Mouse (Mus musculus) limb, embryonic 11.5 days (tissue): Measurements from ENCODE around the gene Ttc27. TPM values are rescaled to one million over a fixed set of nuclear protein-coding genes. Genes with fewer than 3 reads are reported as not detected.
A peak's percentile ranks its signal among the peaks of the same experiment; 100 is the strongest.
"Not testable (repeated sequence)": the region's sequence is repeated elsewhere in the genome, so short reads cannot be mapped to it uniquely, and the experiment has no call there.

Source experiments
- ATAC-seq: fragments of 200-750 bp; cut with Nextera tagmentation; 2 replicates; pipeline ENCODE4 v1.8.0; 2017; ENCODE audit warnings: low read depth; ENCODE audit not compliant: insufficient number of reproducible peaks, low FRiP score, low TSS enrichment
- DNase-seq: peaks from one replicate; pipeline ENCODE4 v3.0.0-alpha.2; 2015; ENCODE audit warnings: low spot score
- H3K27ac ChIP-seq: fragments of 300-500 bp; sonication (generic); replicated peaks from 2 replicates; pipeline ENCODE4 v1.5.1; 2014; ENCODE audit warnings: low read depth, mild to moderate bottlenecking, low read length
- H3K27me3 ChIP-seq: fragments of 300-500 bp; sonication (generic); 2 replicates; pipeline ENCODE4 v1.6.1; 2014; ENCODE audit warnings: mild to moderate bottlenecking, low read length, mixed read lengths; ENCODE audit not compliant: control insufficient read depth, insufficient read depth
- H3K36me3 ChIP-seq: fragments of 300-500 bp; sonication (generic); 2 replicates; pipeline ENCODE4 v1.6.1; 2014; ENCODE audit warnings: mild to moderate bottlenecking, low read length, moderate library complexity, mixed read lengths; ENCODE audit not compliant: control insufficient read depth, insufficient read depth
- H3K4me1 ChIP-seq: fragments of 300-500 bp; sonication (generic); 2 replicates; pipeline ENCODE4 v1.6.1; 2014; ENCODE audit warnings: low read length, mixed read lengths; ENCODE audit not compliant: control insufficient read depth, insufficient read depth
- H3K4me2 ChIP-seq: fragments of 300-500 bp; sonication (generic); 2 replicates; pipeline ENCODE4 v1.6.1; 2014; ENCODE audit warnings: low read depth, mild to moderate bottlenecking, moderate library complexity; ENCODE audit not compliant: severe bottlenecking
- H3K4me3 ChIP-seq: fragments of 300-500 bp; sonication (generic); 2 replicates; pipeline ENCODE4 v1.5.1; 2014; ENCODE audit warnings: low read depth, low read length
- H3K9ac ChIP-seq: fragments of 300-500 bp; sonication (generic); 2 replicates; pipeline ENCODE4 v1.6.1; 2014; ENCODE audit warnings: mild to moderate bottlenecking, low read length
- H3K9me3 ChIP-seq: fragments of 300-500 bp; sonication (generic); 2 replicates; pipeline ENCODE4 v1.6.1; 2016; ENCODE audit warnings: low read length; ENCODE audit not compliant: control insufficient read depth
- whole genome bisulfite sequencing: fragments of 180-500 bp; shearing (Covaris S2); extraction: QIAGEN DNeasy Blood & Tissue Kit; methylation state at CpG from one replicate; pipeline ENCODE4 v1.1.7; 2014; 5-methylcytosine and 5-hydroxymethylcytosine counted together
- polyA plus RNA-seq: library from polyadenylated mRNA; unstranded; fragments of >200 nt; fragmentation: Nextera tagmentation; extraction: Ambion mirVana; gene quantifications from 2 replicates; pipeline ENCODE4 v1.2.1, GENCODE M21; 2014

The Ttc27 gene
- polyA plus RNA-seq, 1 experiment from 2014 or later = 31.0 TPM

DNA sequence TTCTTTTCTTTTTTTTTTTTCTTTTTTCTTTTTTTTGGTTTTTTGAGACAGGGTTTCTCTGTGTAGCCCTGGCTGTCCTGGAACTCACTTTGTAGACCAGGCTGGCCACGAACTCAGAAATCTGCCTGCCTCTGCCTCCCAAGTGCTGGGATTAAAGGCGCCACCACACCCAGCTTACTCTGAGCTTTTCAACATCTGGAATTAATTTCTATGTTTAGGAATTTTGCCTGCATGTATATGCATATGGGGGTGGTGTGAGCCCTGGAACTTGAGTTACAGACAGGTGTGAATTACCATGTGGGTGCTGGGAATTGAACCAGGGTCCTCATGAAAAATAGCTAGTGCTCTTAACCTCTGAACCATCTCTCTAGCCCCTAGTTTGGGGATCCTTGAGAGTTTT lies 15.9 kb upstream of the Ttc27 start:
- not testable (repeated sequence) for H3K9me3 ChIP-seq, ATAC-seq, H3K4me3 ChIP-seq, H3K27me3 ChIP-seq, H3K4me1 ChIP-seq, DNase-seq, H3K9ac ChIP-seq, H3K4me2 ChIP-seq, H3K27ac ChIP-seq
- peaks cover 14% of the 10 kb centered on the region for H3K36me3 ChIP-seq
- 91% methylated on average over 2 of the region's 2 CpGs for WGBS

DNA sequence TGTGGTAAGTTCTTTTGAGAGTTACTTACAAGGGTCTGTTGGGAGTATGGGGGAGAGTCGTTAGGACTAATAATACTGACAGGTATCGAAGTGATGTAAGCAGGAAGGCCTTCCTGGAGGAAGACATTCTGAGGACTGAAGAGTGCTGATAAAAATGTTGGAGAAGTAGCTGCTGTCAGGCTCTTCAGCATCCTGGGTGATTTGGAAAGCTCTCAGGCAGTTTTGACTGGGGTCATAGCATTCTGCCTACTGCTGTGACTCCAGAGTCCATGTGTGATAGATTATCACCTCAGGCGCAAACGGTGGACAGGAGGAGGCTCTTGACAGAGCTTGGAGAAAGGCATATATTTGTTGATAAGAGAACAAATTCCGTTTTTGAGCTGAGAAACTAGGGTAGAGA lies 12.1 kb upstream of the Ttc27 start:
- Histone ChIP-seq H3K4me3 (no peak overlapping the region), H3K9ac (no peak overlapping the region), H3K27me3 (no peaks in the 10 kb centered on the region), H3K27ac (no peak overlapping the region), H3K36me3 (peaks cover 8% of the 10 kb centered on the region), H3K4me2 (no peak overlapping the region), H3K4me1 (no peaks in the 10 kb centered on the region), H3K9me3 (no peaks in the 10 kb centered on the region)
- WGBS = 77% methylated on average over 5 of the region's 5 CpGs
- ATAC-seq = no peak
- DNase-seq = no peak

DNA sequence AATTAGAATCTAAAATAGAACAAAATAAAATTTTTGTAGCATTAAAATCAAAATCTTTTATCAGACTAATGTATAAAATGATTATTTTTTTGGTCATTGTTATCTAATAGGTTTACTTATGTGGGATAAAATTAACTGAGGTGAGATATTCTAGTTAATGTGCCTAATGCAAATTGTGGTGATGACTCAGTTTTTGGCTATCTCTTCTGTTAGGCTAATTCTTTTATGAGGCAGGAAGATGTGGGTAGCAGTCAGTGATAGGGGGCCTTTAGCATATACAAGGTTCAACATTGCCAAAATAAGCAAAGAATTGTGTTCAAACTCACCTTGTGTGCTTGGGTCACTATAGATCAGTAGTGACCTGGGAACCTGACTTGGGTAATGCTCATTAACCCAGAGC lies 10.9 kb upstream of the Ttc27 start:
- H3K4me1 ChIP-seq = no peaks in the 10 kb centered on the region
- ATAC-seq (no peak), DNase-seq (no peak)
- no peak overlapping the region for H3K4me3 ChIP-seq
- no peak overlapping the region for H3K9ac ChIP-seq
- no peak overlapping the region for H3K27ac ChIP-seq
- peaks cover 6% of the 10 kb centered on the region for H3K36me3 ChIP-seq
- H3K4me2 ChIP-seq = no peak overlapping the region
- H3K9me3 ChIP-seq = no peaks in the 10 kb centered on the region
- H3K27me3 ChIP-seq = no peaks in the 10 kb centered on the region

DNA sequence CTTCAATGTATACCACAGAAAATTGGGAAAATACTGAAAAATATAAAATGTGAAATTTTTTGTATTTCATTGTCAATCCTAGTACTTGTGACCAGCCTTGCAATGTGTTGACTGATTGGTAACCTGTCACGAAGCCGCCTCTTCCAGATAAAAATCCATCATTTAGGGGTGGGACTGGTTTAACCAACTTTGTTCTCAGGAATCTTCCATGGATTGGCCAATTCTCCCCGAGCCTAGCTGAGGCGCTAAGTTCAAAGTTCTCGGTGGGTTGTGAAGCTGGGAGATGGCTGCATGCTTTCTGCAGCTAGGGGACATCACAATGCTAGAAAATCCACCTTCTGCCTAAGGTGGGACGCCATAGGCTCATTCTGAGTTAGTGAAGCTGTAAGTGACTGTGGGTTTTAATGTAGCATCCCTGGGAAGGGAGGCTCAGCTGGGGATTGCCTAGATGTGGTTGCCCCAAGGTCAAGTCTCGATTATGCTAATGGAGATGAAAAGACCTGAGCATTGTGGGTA lies 9.8 kb upstream of the Ttc27 start:
- 89% methylated on average over 7 of the region's 7 CpGs for WGBS
- Histone ChIP-seq H3K9ac (no peak overlapping the region), H3K9me3 (no peaks in the 10 kb centered on the region), H3K4me3 (no peak overlapping the region), H3K4me1 (no peaks in the 10 kb centered on the region), H3K27ac (no peak overlapping the region), H3K36me3 (no peaks in the 10 kb centered on the region; the same call in 1 of the 2 replicates), H3K4me2 (no peak overlapping the region), H3K27me3 (no peaks in the 10 kb centered on the region)
- DNase-seq = no peak
- ATAC-seq = no peak

DNA sequence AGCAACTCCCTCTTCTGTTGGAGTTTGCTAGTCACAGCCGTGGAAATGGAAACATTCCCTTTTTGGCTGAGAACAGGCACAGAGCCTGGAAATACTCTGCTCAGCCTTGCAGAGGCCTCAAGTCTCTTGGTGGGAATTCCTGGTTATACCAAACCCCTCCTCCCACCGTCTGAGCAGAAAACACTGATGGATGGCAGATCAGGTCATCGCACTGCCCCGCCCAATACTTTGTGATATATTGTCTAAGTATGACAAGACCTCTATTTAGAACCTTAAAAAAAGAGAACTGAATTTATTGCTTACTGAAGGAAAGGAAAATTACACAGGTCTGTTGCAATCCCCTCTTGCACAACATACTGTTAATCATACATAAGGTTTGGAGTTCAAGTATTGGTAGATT lies 6.8 kb upstream of the Ttc27 start:
- Histone ChIP-seq H3K4me2 (no peak overlapping the region), H3K27ac (no peak overlapping the region), H3K27me3 (no peaks in the 10 kb centered on the region), H3K4me1 (no peaks in the 10 kb centered on the region), H3K4me3 (no peak overlapping the region), H3K9ac (no peak overlapping the region), H3K36me3 (no peaks in the 10 kb centered on the region), H3K9me3 (no peaks in the 10 kb centered on the region)
- DNase-seq (no peak), ATAC-seq (no peak)
- WGBS = 68% methylated on average over 4 of the region's 4 CpGs

DNA sequence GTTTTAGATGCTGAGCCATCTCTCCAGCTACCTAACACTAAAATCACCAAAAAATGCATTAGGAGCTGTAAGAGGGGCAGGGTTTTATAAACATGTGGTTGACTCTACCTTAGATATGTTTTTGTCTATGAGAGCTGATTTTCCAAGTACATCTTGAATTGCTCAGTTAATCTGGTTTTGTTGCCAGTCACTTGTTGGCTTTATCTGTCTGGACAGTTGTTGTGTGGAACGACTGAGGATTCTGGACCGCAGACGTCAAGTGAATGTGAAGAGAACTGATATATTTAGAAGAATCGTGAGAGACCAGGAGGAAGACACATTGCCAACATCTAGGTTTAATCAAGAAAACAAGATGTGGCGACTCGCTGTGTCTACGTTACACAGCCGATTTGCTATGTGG lies 5.9 kb upstream of the Ttc27 start:
- 84% methylated on average over 8 of the region's 8 CpGs for WGBS
- DNase-seq = no peak
- no peak overlapping the region for H3K4me3 ChIP-seq

DNA sequence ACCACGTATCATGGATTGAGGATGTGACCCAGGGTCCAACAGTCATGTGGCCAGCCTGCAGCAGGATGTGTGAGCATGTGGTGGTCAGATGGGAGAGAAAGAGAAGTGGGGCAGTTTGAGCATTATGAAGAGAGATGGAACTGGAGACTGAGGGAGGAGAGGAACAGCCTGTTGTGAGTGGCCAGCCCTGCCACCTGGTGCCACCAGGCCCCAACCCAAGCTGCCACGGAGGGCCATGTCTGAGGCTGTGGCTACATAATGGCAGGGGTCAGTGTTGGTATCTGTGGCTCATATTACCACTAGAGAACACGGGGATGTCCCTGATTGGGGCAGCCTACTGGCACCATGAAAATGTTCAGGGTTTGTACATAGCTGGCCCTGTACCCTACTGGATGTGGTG lies 2.4 kb upstream of the Ttc27 start:
- Histone ChIP-seq H3K27ac (no peak overlapping the region), H3K9me3 (no peaks in the 10 kb centered on the region), H3K4me2 (no peak overlapping the region), H3K9ac (no peak overlapping the region), H3K27me3 (no peaks in the 10 kb centered on the region), H3K36me3 (no peaks in the 10 kb centered on the region), H3K4me1 (no peaks in the 10 kb centered on the region), H3K4me3 (no peak overlapping the region)
- ATAC-seq (no peak), DNase-seq (no peak)
- 69% methylated on average over 3 of the region's 3 CpGs for WGBS

More for the DNA sequence above, 5.9 kb upstream of the Ttc27 start:
- H3K4me2 ChIP-seq = no peak overlapping the region
- H3K4me1 ChIP-seq = no peaks in the 10 kb centered on the region
- H3K27ac ChIP-seq = no peak overlapping the region
- no peak for ATAC-seq
- no peaks in the 10 kb centered on the region for H3K36me3 ChIP-seq
- no peaks in the 10 kb centered on the region for H3K9me3 ChIP-seq
- H3K9ac ChIP-seq = no peak overlapping the region
- no peaks in the 10 kb centered on the region for H3K27me3 ChIP-seq

DNA sequence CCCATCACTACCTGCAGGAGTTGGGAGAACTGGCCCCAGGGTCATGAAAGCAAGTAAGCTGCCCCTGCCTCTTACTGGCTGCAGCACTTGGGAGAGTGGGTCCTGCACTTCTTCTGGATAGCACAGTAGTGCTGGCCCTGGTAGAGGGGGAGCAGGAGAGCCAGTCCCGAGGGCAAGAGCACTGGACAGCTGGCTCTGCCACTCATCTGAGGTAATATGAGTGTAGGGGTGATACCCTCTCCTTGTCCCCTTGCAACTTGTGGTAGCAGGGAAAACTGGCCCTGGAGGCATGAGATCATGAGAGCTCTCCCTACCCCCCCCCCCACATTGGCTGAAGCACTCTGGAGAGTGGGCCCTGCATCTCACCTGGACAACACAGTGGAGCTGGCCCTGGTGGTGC lies 1.8 kb upstream of the Ttc27 start:
- no peaks in the 10 kb centered on the region for H3K27me3 ChIP-seq
- 64% methylated on average over 1 of the region's 1 CpGs for WGBS
- ATAC-seq = no peak
- H3K36me3 ChIP-seq = no peaks in the 10 kb centered on the region
- no peak overlapping the region for H3K4me2 ChIP-seq
- no peaks in the 10 kb centered on the region for H3K9me3 ChIP-seq
- DNase-seq = no peak
- H3K4me1 ChIP-seq = no peaks in the 10 kb centered on the region
- H3K9ac ChIP-seq = no peak overlapping the region
- H3K27ac ChIP-seq = no peak overlapping the region
- H3K4me3 ChIP-seq = no peak overlapping the region

DNA sequence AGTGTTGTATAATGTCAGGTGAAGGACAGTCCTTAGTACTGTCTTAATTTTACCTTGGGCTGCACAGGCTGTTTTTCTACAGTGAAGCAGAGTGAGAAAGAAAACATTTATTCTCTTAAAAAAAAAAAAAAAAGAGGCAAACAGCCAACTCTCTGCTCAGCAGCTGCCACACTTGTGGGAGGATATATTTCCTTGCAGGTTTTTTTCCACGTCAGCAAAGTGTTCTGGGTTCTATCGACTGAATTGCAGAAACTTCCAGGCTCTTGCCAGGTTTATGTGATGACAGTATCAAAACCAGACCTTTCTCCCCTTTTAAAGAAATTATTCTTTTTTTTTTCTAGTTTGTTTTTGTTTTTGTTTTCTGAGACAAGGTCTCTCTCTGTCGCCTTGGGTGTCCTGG lies 889 bp upstream of the Ttc27 start:
- H3K27ac ChIP-seq = no peak overlapping the region
- no peak overlapping the region for H3K9ac ChIP-seq
- no peaks in the 10 kb centered on the region for H3K36me3 ChIP-seq
- H3K4me3 ChIP-seq = no peak overlapping the region; the same call in 1 of the 2 replicates
- no peak for DNase-seq
- no peaks in the 10 kb centered on the region for H3K27me3 ChIP-seq
- no peak for ATAC-seq
- H3K9me3 ChIP-seq = no peaks in the 10 kb centered on the region
- peak overlapping the region; percentile 71; the same call in 1 of the 2 replicates for H3K4me2 ChIP-seq
- WGBS = 65% methylated on average over 3 of the region's 3 CpGs
- no peaks in the 10 kb centered on the region for H3K4me1 ChIP-seq
